Mouse (Mus musculus): ENCODE data around the gene Cer1.

DNA sequence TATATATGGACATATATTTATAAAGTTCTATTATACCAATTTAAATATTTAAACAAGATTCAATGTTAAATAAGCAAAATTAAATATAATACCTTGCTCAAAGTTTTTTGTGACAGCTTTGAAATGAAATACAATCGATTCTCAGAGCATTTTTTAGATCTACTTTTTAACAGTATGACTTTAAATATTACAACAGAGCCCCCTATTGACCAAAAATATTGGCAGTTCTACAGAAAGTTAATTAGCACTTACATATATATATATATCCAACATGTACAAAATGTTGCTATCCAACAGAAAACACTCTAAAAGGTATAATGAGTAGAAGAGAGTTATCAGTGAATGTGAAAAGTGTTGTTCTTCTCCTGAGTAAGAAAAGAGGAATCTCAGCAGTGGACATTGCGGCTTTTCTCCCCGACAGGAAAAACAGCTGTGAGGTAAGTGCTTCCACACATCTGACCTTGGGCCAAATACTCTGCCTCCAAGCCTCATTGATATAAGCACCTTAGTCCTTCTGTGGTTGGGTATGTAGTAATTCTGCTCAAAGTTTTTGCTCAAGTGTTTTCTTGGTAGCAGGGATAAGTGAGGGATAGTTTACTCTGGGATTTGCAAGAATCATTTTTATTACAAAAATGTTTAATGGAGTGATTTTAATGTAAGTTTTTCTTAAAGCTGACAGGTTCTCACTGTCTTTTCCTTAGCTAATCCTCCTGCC lies 47.3 kb downstream of the Cer1 start:
- TF ChIP-seq POLR2A (IDR thresholded peaks at IDR 0.05; ENCODE audit: insufficient read length, low read depth) (no peak), REST (IDR thresholded peaks at IDR 0.05; ENCODE audit: insufficient read depth, insufficient read length) (no peak), POLR2AphosphoS2 (IDR thresholded peaks at IDR 0.05; ENCODE audit: insufficient read length, low read depth) (no peak), E2F4 (IDR thresholded peaks at IDR 0.05; ENCODE audit: insufficient read depth) (no peak), MYOG (IDR thresholded peaks at IDR 0.05; ENCODE audit: control insufficient read depth in 1 of 3, insufficient read depth in 1 of 3, insufficient read length in 2 of 3, low read depth in 2 of 3) (no peak), CEBPB (IDR thresholded peaks at IDR 0.05; ENCODE audit: insufficient read depth, poor library complexity, severe bottlenecking) (no peak), TCF12 (IDR thresholded peaks at IDR 0.05; ENCODE audit: insufficient read depth, poor library complexity, severe bottlenecking) (no peak), MYOD1 (IDR thresholded peaks at IDR 0.05; ENCODE audit: control insufficient read depth in 1 of 3, insufficient read length in 2 of 3, low read depth in 2 of 3) (no peak)
